Mouse (Mus musculus) heart, embryonic 12.5 days (tissue): ENCODE measurements at regions not wholly inside any gene's neighbourhood (a gene's known extent, or its start where the extent isn't known, plus 50 kb on each side); places are given as distances from the start of the nearest gene placed in this dataset.

Experiments used
- ATAC-seq: fragments of 200-750 bp; cut with Nextera tagmentation; 2 replicates; pipeline ENCODE4 v1.8.0; 2017; ENCODE audit warnings: moderate TSS enrichment, moderate library complexity; ENCODE audit not compliant: insufficient number of reproducible peaks, low FRiP score
- H3K27ac ChIP-seq: fragments of 300-500 bp; sonication (generic); 2 replicates; pipeline ENCODE4 v1.5.1; 2016; ENCODE audit warnings: mild to moderate bottlenecking, moderate library complexity; ENCODE audit not compliant: poor library complexity, severe bottlenecking
- H3K27me3 ChIP-seq: fragments of 300-500 bp; sonication (generic); replicated peaks from 2 replicates; pipeline ENCODE4 v1.6.1; 2016; ENCODE audit warnings: mild to moderate bottlenecking, moderate library complexity
- H3K36me3 ChIP-seq: fragments of 300-500 bp; sonication (generic); 2 replicates; pipeline ENCODE4 v1.6.1; 2016; ENCODE audit warnings: mild to moderate bottlenecking, moderate library complexity
- H3K4me1 ChIP-seq: fragments of 300-500 bp; sonication (generic); replicated peaks from 2 replicates; pipeline ENCODE4 v1.6.1; 2016; ENCODE audit warnings: mild to moderate bottlenecking
- H3K4me2 ChIP-seq: fragments of 300-500 bp; sonication (generic); 2 replicates; pipeline ENCODE4 v1.6.1; 2016; ENCODE audit warnings: mild to moderate bottlenecking, moderate library complexity
- H3K4me3 ChIP-seq: fragments of 300-500 bp; sonication (generic); 2 replicates; pipeline ENCODE4 v1.5.1; 2016; ENCODE audit warnings: mild to moderate bottlenecking
- H3K9ac ChIP-seq: fragments of 300-500 bp; sonication (generic); 2 replicates; pipeline ENCODE4 v1.6.1; 2016; ENCODE audit warnings: mild to moderate bottlenecking, moderate library complexity
- H3K9me3 ChIP-seq: fragments of 300-500 bp; sonication (generic); replicated peaks from 2 replicates; pipeline ENCODE4 v1.6.1; 2016; ENCODE audit warnings: mild to moderate bottlenecking, moderate library complexity
- WGBS: fragments of 180-500 bp; shearing (Covaris S2); methylation state at CpG from one replicate; pipeline ENCODE4 v1.1.7; 2016; 5-methylcytosine and 5-hydroxymethylcytosine counted together

GRCm38 (mm10) chr15:97501420-97501819 is 204.2 kb downstream of the Rpap3 start:
- peaks cover 11% of the 10 kb centered on the region for H3K9me3 ChIP-seq
- no peak overlapping the region for H3K27ac ChIP-seq
- no peak overlapping the region for H3K4me3 ChIP-seq
- no peak overlapping the region for H3K9ac ChIP-seq
- no peak for ATAC-seq
- H3K4me1 ChIP-seq = no peaks in the 10 kb centered on the region
- H3K36me3 ChIP-seq = no peaks in the 10 kb centered on the region
- no peak overlapping the region for H3K4me2 ChIP-seq
- H3K27me3 ChIP-seq = no peaks in the 10 kb centered on the region
- 76% methylated on average over 9 of the region's 9 CpGs for WGBS

- no peak overlapping the region for H3K4me2 ChIP-seq
- H3K36me3 ChIP-seq = no peaks in the 10 kb centered on the region
- peaks cover 17% of the 10 kb centered on the region for H3K9me3 ChIP-seq
- H3K4me1 ChIP-seq = no peaks in the 10 kb centered on the region
- no peak for ATAC-seq
- no peak overlapping the region for H3K4me3 ChIP-seq
- no peaks in the 10 kb centered on the region for H3K27me3 ChIP-seq
- WGBS = 70% methylated on average over 4 of the region's 4 CpGs
- H3K27ac ChIP-seq = no peak overlapping the region
- H3K9ac ChIP-seq = no peak overlapping the region
Observed at GRCm38 (mm10) chr15:97499821-97500385, 205.7 kb downstream of the Rpap3 start.

- H3K4me1 ChIP-seq = no peaks in the 10 kb centered on the region
- no peak for ATAC-seq
- H3K9me3 ChIP-seq = peaks cover 17% of the 10 kb centered on the region
- H3K36me3 ChIP-seq = no peaks in the 10 kb centered on the region
- no peaks in the 10 kb centered on the region for H3K27me3 ChIP-seq
- no peak overlapping the region for H3K9ac ChIP-seq
- H3K4me2 ChIP-seq = no peak overlapping the region
- 75% methylated on average over 5 of the region's 5 CpGs for WGBS
- no peak overlapping the region for H3K4me3 ChIP-seq
- H3K27ac ChIP-seq = no peak overlapping the region
Observed at GRCm38 (mm10) chr15:97499240-97499639, 206.4 kb downstream of the Rpap3 start.

- Histone ChIP-seq H3K4me3 (no peak overlapping the region), H3K27me3 (no peaks in the 10 kb centered on the region), H3K36me3 (no peaks in the 10 kb centered on the region), H3K4me1 (no peaks in the 10 kb centered on the region), H3K4me2 (no peak overlapping the region), H3K9ac (no peak overlapping the region), H3K27ac (no peak overlapping the region), H3K9me3 (peaks cover 17% of the 10 kb centered on the region)
- WGBS = 85% methylated on average over 3 of the region's 3 CpGs
- ATAC-seq = no peak
Observed at GRCm38 (mm10) chr15:97498375-97498774, 207.2 kb downstream of the Rpap3 start.

GRCm38 (mm10) chr15:97496026-97496425 is 209.6 kb downstream of the Rpap3 start:
- no peak for ATAC-seq
- H3K9ac ChIP-seq = no peak overlapping the region
- 67% methylated on average over 3 of the region's 3 CpGs for WGBS

GRCm38 (mm10) chr15:97493340-97493739 is 212.3 kb downstream of the Rpap3 start:
- WGBS = 73% methylated on average over 5 of the region's 5 CpGs
- no peak overlapping the region for H3K4me2 ChIP-seq
- H3K4me3 ChIP-seq = no peak overlapping the region
- peaks cover 13% of the 10 kb centered on the region for H3K9me3 ChIP-seq
- no peaks in the 10 kb centered on the region for H3K4me1 ChIP-seq
- no peak overlapping the region for H3K9ac ChIP-seq
- no peaks in the 10 kb centered on the region for H3K27me3 ChIP-seq
- H3K27ac ChIP-seq = no peak overlapping the region
- no peak for ATAC-seq
- no peaks in the 10 kb centered on the region for H3K36me3 ChIP-seq

More at GRCm38 (mm10) chr15:97496026-97496425, 209.6 kb downstream of the Rpap3 start:
- Histone ChIP-seq H3K27me3 (no peaks in the 10 kb centered on the region), H3K27ac (no peak overlapping the region), H3K4me2 (no peak overlapping the region), H3K36me3 (no peaks in the 10 kb centered on the region), H3K9me3 (peaks cover 13% of the 10 kb centered on the region), H3K4me1 (no peaks in the 10 kb centered on the region), H3K4me3 (no peak overlapping the region)

- 72% methylated on average over 7 of the region's 7 CpGs for WGBS
- Histone ChIP-seq H3K36me3 (no peaks in the 10 kb centered on the region), H3K4me2 (no peak overlapping the region), H3K27ac (no peak overlapping the region), H3K9ac (no peak overlapping the region), H3K27me3 (no peaks in the 10 kb centered on the region), H3K9me3 (peaks cover 10% of the 10 kb centered on the region), H3K4me1 (no peaks in the 10 kb centered on the region), H3K4me3 (no peak overlapping the region)
- no peak for ATAC-seq
Observed at GRCm38 (mm10) chr15:97491796-97492195, 213.8 kb downstream of the Rpap3 start.

GRCm38 (mm10) chr15:97487425-97487824 is 218.2 kb downstream of the Rpap3 start:
- H3K36me3 ChIP-seq = no peaks in the 10 kb centered on the region
- peaks cover 4% of the 10 kb centered on the region; the same call in 1 of the 2 replicates for H3K9me3 ChIP-seq
- H3K4me3 ChIP-seq = no peak overlapping the region
- ATAC-seq = no peak
- no peak overlapping the region for H3K27ac ChIP-seq
- H3K4me1 ChIP-seq = no peaks in the 10 kb centered on the region
- no peaks in the 10 kb centered on the region for H3K27me3 ChIP-seq
- no peak overlapping the region for H3K9ac ChIP-seq
- 87% methylated on average over 2 of the region's 2 CpGs for WGBS
- no peak overlapping the region for H3K4me2 ChIP-seq

- Histone ChIP-seq H3K27ac (no peak overlapping the region), H3K36me3 (no peaks in the 10 kb centered on the region), H3K4me3 (no peak overlapping the region), H3K27me3 (no peaks in the 10 kb centered on the region), H3K9me3 (no peaks in the 10 kb centered on the region), H3K9ac (no peak overlapping the region), H3K4me1 (no peaks in the 10 kb centered on the region; the same call in 1 of the 2 replicates), H3K4me2 (no peak overlapping the region)
- no peak for ATAC-seq
- 85% methylated on average over 15 of the region's 15 CpGs for WGBS
Observed at GRCm38 (mm10) chr15:97471986-97472779, 225.1 kb upstream of the Amigo2 start.

GRCm38 (mm10) chr15:97471476-97471875 is 224.4 kb upstream of the Amigo2 start:
- ATAC-seq = no peak; the same call in 1 of the 2 replicates
- no peak overlapping the region for H3K27ac ChIP-seq
- no peaks in the 10 kb centered on the region for H3K36me3 ChIP-seq
- H3K4me1 ChIP-seq = no peaks in the 10 kb centered on the region; the same call in 1 of the 2 replicates
- H3K9ac ChIP-seq = no peak overlapping the region
- H3K27me3 ChIP-seq = no peaks in the 10 kb centered on the region
- 78% methylated on average over 4 of the region's 4 CpGs for WGBS
- no peak overlapping the region for H3K4me2 ChIP-seq
- H3K9me3 ChIP-seq = no peaks in the 10 kb centered on the region
- no peak overlapping the region for H3K4me3 ChIP-seq

- no peak for ATAC-seq
Observed at GRCm38 (mm10) chr15:97469684-97470344, 222.7 kb upstream of the Amigo2 start.

More at GRCm38 (mm10) chr15:97469684-97470344, 222.7 kb upstream of the Amigo2 start:
- H3K9me3 ChIP-seq = no peaks in the 10 kb centered on the region
- H3K4me2 ChIP-seq = no peak overlapping the region
- no peak overlapping the region for H3K4me3 ChIP-seq
- H3K27ac ChIP-seq = no peak overlapping the region
- WGBS = 74% methylated on average over 19 of the region's 19 CpGs
- no peaks in the 10 kb centered on the region; the same call in 1 of the 2 replicates for H3K4me1 ChIP-seq
- H3K27me3 ChIP-seq = no peaks in the 10 kb centered on the region
- H3K9ac ChIP-seq = no peak overlapping the region
- H3K36me3 ChIP-seq = no peaks in the 10 kb centered on the region
